In genomic region chr9:103232232-103233005, GRCm38 (mm10) we compare ENCODE assay signal across 24 mouse cellular contexts. TPM values are rescaled to one million over a fixed set of nuclear protein-coding genes. Genes with fewer than 3 reads are reported as not detected.
"Had no signal": no experiment of that assay in that cellular context is flagged by ENCODE, and none has a peak within 500 bp of the region (broad histone marks: within the 10 kb centered on the region; RNA-seq: fewer than 3 reads in every experiment).

No protein-coding gene starts in this region.

- H3K27me3 ChIP-seq: limb, embryonic 12.5 days; limb, embryonic 15.5 days; midbrain, embryonic 13.5 days; neural tube, embryonic 13.5 days had no signal

- H3K4me2 ChIP-seq: limb, embryonic 12.5 days; limb, embryonic 15.5 days; liver, embryonic 15.5 days; lung, embryonic 14.5 days; midbrain, embryonic 13.5 days; neural tube, embryonic 13.5 days had no signal

- H3K4me3 ChIP-seq: left cerebral cortex, adult 2 months; limb, embryonic 12.5 days; limb, embryonic 15.5 days; liver, embryonic 15.5 days; megakaryocyte, embryonic 14.5 days; midbrain, embryonic 10.5 days; midbrain, embryonic 13.5 days; myocyte; neural tube, embryonic 13.5 days had no signal

- H3K27ac ChIP-seq: limb, embryonic 12.5 days; limb, embryonic 15.5 days; midbrain, embryonic 10.5 days; midbrain, embryonic 13.5 days; neural tube, embryonic 13.5 days had no signal

- DNase-seq: kidney, adult 18-20 months; kidney, adult 9 months; kidney, postnatal 14 days; layer of hippocampus, adult 9-11 months; layer of hippocampus, postnatal 36 days; retina, postnatal 1 day; right cerebral cortex, postnatal 25 days had no signal

- H3K9ac ChIP-seq: limb, embryonic 12.5 days; limb, embryonic 15.5 days; liver, embryonic 15.5 days; lung, embryonic 14.5 days; midbrain, embryonic 13.5 days; neural tube, embryonic 13.5 days had no signal

- H3K9me3 ChIP-seq: limb, embryonic 12.5 days; limb, embryonic 15.5 days; liver, embryonic 15.5 days; megakaryocyte, embryonic 14.5 days; midbrain, embryonic 10.5 days; midbrain, embryonic 13.5 days; neural tube, embryonic 13.5 days had no signal

- ATAC-seq: lung, postnatal 0 days; midbrain, embryonic 13.5 days; midbrain, embryonic 16.5 days had no signal

- H3K36me3 ChIP-seq: limb, embryonic 12.5 days; limb, embryonic 15.5 days; liver, embryonic 15.5 days; midbrain, embryonic 10.5 days; midbrain, embryonic 13.5 days; neural tube, embryonic 13.5 days had no signal

RNA-seq across cellular contexts. Expression of gene Trf, which starts 2.2 kb away (rescaled TPM):
- polyA plus RNA-seq: myocyte had no signal

RNA-seq across cellular contexts. Expression of gene Gm20425, which starts 2.3 kb away (rescaled TPM):
- total RNA-seq: monocyte, adult 5-6 weeks; neutrophil, adult 5-6 weeks had no signal
- polyA plus RNA-seq: intestine, embryonic 14.5 days; lung, embryonic 14.5 days; midbrain, embryonic 10.5 days; midbrain, embryonic 13.5 days; myocyte; spleen, adult 2 months; urinary bladder, adult 2 months had no signal
